Mouse (Mus musculus): ENCODE data around the gene Sugct.
"Not testable (repeated sequence)": the region's sequence is repeated elsewhere in the genome, so short reads cannot be mapped to it uniquely, and the experiment has no call there.

Gene Sugct

GRCm38 (mm10) chr13:17603756-17604155, 91.6 kb downstream of the Sugct start:
- DNase-seq, result no peak

DNA sequence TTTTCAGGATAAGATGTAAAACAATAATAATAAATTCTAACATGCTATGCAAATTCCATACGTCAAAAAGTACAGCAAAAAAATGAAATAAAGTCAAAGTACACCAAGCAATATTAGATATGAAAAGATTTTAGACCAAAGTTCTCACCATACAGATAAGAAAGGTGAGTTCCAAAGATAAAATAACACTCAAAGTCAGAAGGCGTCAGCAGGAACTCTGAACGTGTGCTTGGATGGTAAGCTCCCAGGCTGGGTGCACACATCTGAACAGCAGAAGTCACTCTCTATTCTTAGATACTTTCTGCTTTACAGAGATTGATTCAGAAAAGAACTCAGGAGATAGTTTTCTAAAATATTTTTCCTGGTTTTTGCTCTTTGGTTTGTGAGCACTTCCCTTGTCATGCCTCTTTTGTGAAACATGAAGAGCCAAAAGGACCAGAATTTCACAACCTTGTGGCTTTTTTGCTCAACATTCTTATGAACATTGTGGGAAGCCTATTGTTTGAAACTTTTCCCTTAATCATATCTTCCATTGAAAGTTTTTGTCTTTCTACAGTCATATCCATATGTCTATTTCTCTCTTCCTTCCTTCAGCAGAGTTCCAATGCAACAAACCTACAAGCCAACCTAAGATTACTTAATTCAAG, 110.0 kb downstream of the Sugct start:
- DNase-seq, result no peak

DNA sequence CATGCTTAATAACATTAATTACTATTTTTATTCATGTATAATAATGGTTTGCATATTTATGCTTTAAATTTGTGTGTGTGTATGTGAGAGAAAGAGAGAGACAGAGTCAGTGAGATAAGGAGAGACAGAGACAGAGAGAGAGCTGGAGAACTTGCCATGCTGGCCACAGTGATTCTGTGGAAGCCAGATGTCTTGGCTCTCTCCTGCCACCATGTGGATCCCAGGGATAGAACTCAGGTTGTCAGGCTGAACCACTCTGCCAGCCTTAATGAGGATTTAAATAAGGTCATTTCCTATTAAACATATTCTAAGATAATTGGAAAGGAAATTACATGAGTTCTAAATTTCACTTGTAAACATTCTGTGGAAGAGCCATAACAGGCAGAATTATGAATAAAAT, 110.5 kb downstream of the Sugct start:
- peak; percentile 19 for DNase-seq

GRCm38 (mm10) chr13:17581684-17582083, 113.7 kb downstream of the Sugct start:
- peak; percentile 4 for DNase-seq

GRCm38 (mm10) chr13:17559357-17559756, 136.0 kb downstream of the Sugct start:
- no peak for DNase-seq

DNA sequence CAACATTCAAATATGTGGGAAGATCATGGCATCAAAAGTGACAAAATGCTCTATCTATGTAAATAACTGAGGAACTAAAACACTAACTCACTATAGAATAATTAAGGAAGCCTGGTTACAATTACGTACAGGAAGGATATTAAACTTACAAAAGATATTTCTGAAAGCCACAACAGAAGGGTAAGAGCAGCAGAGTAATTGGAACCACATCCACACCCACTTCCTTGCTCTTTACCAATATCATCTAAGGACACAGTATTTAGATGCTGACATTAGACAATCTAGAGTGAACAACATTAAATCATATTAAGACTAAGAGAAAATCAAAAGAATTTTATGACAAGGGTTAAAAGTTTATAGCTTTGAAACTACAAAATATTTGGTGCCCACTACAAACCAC, 159.0 kb downstream of the Sugct start:
- DNase-seq, result no peak

GRCm38 (mm10) chr13:17534871-17535270, 160.5 kb downstream of the Sugct start:
- no peak for DNase-seq

GRCm38 (mm10) chr13:17534469-17534868, 160.9 kb downstream of the Sugct start:
- no peak for DNase-seq

GRCm38 (mm10) chr13:17511184-17511778, 184.1 kb downstream of the Sugct start:
- DNase-seq, result no peak

DNA sequence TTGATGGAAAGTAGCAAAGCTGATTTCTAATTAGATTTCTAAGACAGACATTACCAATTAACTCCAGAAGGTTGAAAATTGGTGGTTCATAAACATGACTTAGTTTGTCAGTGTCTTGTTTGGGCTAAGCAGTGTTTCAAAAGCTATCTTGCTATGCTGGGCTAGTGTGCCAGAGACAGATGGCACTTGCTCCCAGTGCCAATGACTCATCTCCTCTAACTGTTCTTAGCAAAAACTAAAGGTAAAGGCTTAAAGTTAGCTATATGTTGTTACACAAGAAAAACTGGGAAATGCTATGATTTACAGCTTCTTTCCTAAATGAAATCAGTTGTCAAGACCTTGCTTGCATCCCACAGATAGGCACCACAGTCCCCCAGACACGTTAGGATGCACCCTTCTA, 200.4 kb downstream of the Sugct start:
- DNase-seq, result no peak

- no peak for DNase-seq
Observed at GRCm38 (mm10) chr13:17494056-17494574, 201.2 kb downstream of the Sugct start.

DNA sequence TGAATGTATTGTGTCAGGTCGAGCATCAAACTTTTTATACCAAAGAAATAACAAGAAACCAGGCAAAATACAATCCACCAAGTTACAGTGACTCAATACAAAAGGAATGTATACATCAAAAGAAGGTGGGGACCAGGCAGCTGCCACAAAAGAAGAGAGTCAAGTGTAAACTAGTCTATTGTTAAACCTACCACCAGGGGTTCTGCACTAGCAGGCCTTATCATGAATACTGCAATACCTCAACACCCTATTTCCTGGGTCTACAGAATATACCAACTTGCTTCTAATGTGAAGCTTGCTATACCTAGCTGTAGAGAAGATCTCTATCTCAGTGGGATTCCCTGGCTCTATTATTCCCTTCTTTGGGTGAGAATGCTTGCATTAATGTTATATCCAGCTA, 237.4 kb downstream of the Sugct start:
- DNase-seq, result not testable (repeated sequence)

- peak; percentile 34 for DNase-seq
Observed at GRCm38 (mm10) chr13:17432139-17432916, 263.0 kb downstream of the Sugct start.

DNA sequence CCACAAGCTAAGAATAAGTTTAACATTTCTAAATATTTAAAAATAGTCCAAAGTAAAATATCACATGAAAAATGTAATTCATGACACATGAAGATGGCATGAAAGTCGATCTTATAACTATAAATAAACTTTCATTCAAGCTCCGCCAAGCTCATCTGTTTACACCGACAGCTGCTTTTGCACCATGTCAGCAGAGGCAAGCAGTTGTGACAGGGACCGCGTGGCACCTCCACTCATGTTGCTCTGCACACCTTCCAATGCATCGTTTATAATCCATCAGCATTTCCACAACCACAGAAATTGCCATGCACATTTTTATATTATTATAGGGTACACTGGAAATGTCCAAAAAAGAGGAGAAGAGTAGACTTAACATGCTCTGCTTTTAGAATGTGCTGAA, 273.5 kb downstream of the Sugct start:
- DNase-seq, result no peak

DNA sequence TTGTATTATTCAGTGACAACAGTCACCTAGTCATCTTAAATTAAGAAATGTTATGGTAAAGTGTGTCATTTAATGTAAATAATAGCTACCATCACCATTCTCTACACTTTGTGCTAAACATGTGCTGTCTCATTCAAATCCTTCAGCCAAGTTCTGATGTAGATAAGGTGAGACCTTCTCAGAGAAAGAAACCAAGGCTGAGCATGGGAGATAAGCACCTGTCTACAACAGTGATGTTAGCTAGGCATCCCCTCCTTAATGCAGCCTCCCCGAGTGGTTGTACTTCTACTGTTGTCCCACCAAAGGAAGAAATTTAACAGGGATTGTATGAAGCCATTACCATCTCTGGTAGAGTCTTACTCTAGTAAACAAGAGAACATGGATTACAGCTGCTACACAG, 274.8 kb downstream of the Sugct start:
- DNase-seq, result no peak

DNA sequence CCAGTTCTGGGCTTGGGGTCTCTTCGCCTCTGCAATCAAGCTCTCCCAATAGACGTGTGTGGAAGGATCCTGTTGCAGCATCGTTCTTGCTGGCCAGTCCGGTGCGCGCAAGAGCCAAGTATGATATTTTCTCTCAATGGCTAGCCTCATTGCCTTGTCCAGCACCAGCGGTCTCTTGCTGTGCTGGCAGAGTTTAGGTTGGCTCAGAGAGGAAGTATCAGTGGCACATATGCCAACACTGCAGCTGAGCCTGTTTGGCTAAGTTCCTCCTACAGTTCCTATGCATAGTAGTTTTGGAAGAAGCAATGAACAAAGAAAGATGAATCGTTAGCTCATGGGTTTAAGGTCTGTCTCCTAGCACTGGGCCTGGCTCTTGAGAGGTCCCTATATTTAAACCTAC, 352.5 kb downstream of the Sugct start:
- no peak for DNase-seq

DNA sequence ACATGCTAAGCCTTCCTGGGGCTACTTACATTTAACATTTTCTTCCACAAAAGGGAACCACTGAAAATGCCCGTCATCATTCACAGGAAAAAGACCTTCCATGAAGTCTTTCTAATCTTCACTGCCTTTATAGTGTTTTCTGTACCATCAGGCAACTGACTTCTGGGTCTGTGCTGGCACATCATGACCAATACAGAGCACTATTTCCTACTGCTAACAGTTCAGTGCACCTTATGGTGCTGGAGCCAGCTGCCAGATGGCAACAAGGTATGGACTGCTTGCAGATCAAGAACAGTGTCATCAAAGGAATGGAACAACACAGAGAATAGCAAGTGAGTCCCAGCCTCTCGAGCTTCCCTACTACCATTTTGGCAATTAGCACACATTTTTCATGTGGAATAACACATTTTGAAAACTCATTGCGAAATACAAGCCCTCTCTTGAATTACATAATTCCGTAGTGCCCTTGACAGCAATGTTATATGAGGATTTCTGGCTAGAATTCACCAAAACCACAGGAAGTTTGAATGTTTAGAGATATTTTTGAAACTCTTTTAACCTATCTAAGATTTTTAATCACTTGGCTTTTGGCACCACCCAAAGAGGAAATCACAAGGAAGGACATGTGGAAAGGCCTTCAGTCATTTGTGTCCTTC, 359.3 kb downstream of the Sugct start:
- no peak for DNase-seq

DNA sequence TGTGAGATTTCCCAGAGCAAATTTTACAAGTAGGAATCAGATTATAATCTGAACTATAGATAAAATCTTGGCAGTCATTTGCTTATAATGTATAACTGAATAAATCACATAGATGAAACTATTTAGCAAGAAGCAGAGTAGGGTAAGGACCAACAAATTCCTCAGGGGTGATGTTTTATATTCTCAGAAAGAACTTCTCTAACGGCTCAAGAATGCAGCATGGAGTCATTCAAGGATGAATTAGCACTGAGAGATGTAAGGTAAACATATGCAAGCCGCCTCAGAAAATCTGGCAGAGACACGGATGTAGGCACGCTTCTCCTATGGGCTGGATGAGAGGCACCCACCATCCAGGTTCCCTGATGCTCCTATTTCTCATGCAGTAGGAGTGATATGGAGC, 368.5 kb downstream of the Sugct start:
- DNase-seq, result no peak

- no peak for DNase-seq
Observed at GRCm38 (mm10) chr13:17301590-17301989, 393.8 kb downstream of the Sugct start.

DNA sequence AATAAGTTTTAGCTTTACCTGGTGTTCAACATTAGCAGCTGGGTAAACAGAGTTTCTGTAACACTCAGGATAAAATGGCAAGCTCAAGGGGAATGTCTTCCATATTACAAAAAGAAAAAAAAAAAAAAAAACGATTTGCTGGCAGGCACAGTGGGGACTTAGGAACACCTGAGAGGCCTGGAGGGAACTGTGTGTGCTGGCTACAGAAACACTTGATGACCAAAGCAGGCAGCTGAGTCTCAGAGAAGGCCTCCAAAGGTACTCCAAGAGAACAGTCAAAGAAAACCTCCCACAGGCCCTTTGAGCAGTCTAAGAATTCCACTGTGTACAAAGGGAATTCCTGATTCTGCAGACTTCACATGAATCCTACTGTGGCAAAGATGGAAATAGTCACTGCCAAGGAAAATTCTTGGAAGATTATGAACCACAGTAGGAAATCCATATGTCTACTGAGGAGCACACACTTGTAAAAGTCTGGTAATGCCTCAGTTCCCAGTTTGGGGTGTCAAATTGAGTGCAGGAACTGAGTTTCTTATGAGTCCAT, 397.8 kb downstream of the Sugct start:
- DNase-seq, result no peak

- DNase-seq, result no peak
Observed at GRCm38 (mm10) chr13:17296912-17297311, 398.4 kb downstream of the Sugct start.

- DNase-seq, result no peak
Observed at GRCm38 (mm10) chr13:17296460-17296859, 398.9 kb downstream of the Sugct start.

DNA sequence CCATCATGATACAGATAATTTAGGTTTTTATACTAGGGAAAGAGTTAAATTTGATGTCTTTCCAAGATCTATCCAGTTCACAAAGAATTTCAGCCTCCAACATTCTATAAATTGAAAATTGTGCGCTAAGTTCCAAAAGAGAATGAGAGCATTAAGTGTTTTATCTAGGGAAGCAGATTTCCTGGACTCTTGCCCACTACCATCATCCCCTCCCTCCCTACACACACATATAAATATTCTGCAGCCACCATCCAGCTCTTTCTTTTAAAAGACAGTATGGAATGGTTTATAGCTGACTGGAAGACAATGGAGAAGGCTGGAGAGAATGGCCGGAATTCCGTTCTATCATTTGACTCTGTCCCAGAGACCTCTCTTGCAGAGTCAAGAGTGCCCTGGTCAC, 404.3 kb downstream of the Sugct start:
- no peak for DNase-seq

Data from kidney, postnatal 14 days (tissue).